Mouse (Mus musculus): ENCODE data around the gene Scube2. TPM values are rescaled to one million over a fixed set of nuclear protein-coding genes. Genes with fewer than 3 reads are reported as not detected.
A peak's percentile ranks its signal among the peaks of the same experiment; 100 is the strongest.

The Scube2 gene
- polyA plus RNA-seq, 1 experiment from 2014 or later = 5.2 TPM

GRCm38 (mm10) chr7:109868498-109868897 lies 3.0 kb upstream of the Scube2 start:
- peaks cover 19% of the 10 kb centered on the region for H3K27me3 ChIP-seq (replicated peaks; ENCODE audit: control insufficient read depth, insufficient read depth, low read length)
- peak; percentile 19; the same call in 1 of the 2 replicates for ATAC-seq (ENCODE audit: low read depth)
- no peaks in the 10 kb centered on the region for H3K36me3 ChIP-seq (ENCODE audit: control insufficient read depth, insufficient read depth, low read length)
- H3K4me3 ChIP-seq (ENCODE audit: low read depth, low read length) = no peak overlapping the region
- WGBS = 25% methylated on average over 3 of the region's 3 CpGs
- peak; percentile 46 for DNase-seq (ENCODE audit: low spot score)
- H3K4me2 ChIP-seq (ENCODE audit: low read depth, low read length) = no peak overlapping the region
- no peaks in the 10 kb centered on the region; the same call in 1 of the 2 replicates for H3K4me1 ChIP-seq (ENCODE audit: control insufficient read depth, insufficient read depth, low read length)
- H3K9me3 ChIP-seq (ENCODE audit: control insufficient read depth, low read length) = 0 out of 2 replicates have a peak, but pooled peaks cover 3% of the 10 kb centered on the region
- no peak overlapping the region for H3K9ac ChIP-seq (ENCODE audit: low read depth, low read length)
- no peak overlapping the region for H3K27ac ChIP-seq (replicated peaks; ENCODE audit: low read depth, low read length)

GRCm38 (mm10) chr7:109866643-109867042 lies 1.2 kb upstream of the Scube2 start:
- ATAC-seq (ENCODE audit: low read depth) (no peak), DNase-seq (ENCODE audit: low spot score) (no peak)
- Histone ChIP-seq H3K4me3 (ENCODE audit: low read depth, low read length) (no peak overlapping the region), H3K27me3 (replicated peaks; ENCODE audit: control insufficient read depth, insufficient read depth, low read length) (peaks cover 25% of the 10 kb centered on the region), H3K9me3 (ENCODE audit: control insufficient read depth, low read length) (0 out of 2 replicates have a peak, but pooled peaks cover 3% of the 10 kb centered on the region), H3K27ac (replicated peaks; ENCODE audit: low read depth, low read length) (no peak overlapping the region), H3K36me3 (ENCODE audit: control insufficient read depth, insufficient read depth, low read length) (no peaks in the 10 kb centered on the region), H3K4me1 (ENCODE audit: control insufficient read depth, insufficient read depth, low read length) (no peaks in the 10 kb centered on the region; the same call in 1 of the 2 replicates), H3K4me2 (ENCODE audit: low read depth, low read length) (no peak overlapping the region), H3K9ac (ENCODE audit: low read depth, low read length) (no peak overlapping the region)
- WGBS = 67% methylated on average over 3 of the region's 3 CpGs

GRCm38 (mm10) chr7:109863561-109863960 lies 1.9 kb downstream of the Scube2 start:
- H3K4me1 ChIP-seq (ENCODE audit: control insufficient read depth, insufficient read depth, low read length) = no peaks in the 10 kb centered on the region; the same call in 1 of the 2 replicates
- no peaks in the 10 kb centered on the region for H3K9me3 ChIP-seq (ENCODE audit: control insufficient read depth, low read length)
- no peak for ATAC-seq (ENCODE audit: low read depth)
- 25% methylated on average over 4 of the region's 4 CpGs for WGBS
- no peak overlapping the region for H3K4me3 ChIP-seq (ENCODE audit: low read depth, low read length)
- H3K9ac ChIP-seq (ENCODE audit: low read depth, low read length) = no peak overlapping the region
- H3K27ac ChIP-seq (replicated peaks; ENCODE audit: low read depth, low read length) = no peak overlapping the region
- DNase-seq (ENCODE audit: low spot score) = no peak
- no peaks in the 10 kb centered on the region for H3K36me3 ChIP-seq (ENCODE audit: control insufficient read depth, insufficient read depth, low read length)
- H3K27me3 ChIP-seq (replicated peaks; ENCODE audit: control insufficient read depth, insufficient read depth, low read length) = peaks cover 25% of the 10 kb centered on the region
- no peak overlapping the region for H3K4me2 ChIP-seq (ENCODE audit: low read depth, low read length)

- ATAC-seq (ENCODE audit: low read depth) (no peak), DNase-seq (ENCODE audit: low spot score) (no peak)
- Histone ChIP-seq H3K9me3 (ENCODE audit: control insufficient read depth, low read length) (no peaks in the 10 kb centered on the region), H3K36me3 (ENCODE audit: control insufficient read depth, insufficient read depth, low read length) (no peaks in the 10 kb centered on the region), H3K27me3 (replicated peaks; ENCODE audit: control insufficient read depth, insufficient read depth, low read length) (peaks cover 22% of the 10 kb centered on the region), H3K4me1 (ENCODE audit: control insufficient read depth, insufficient read depth, low read length) (no peaks in the 10 kb centered on the region), H3K27ac (replicated peaks; ENCODE audit: low read depth, low read length) (no peak overlapping the region), H3K4me2 (ENCODE audit: low read depth, low read length) (no peak overlapping the region), H3K9ac (ENCODE audit: low read depth, low read length) (no peak overlapping the region), H3K4me3 (ENCODE audit: low read depth, low read length) (no peak overlapping the region)
- WGBS = 86% methylated on average over 7 of the region's 7 CpGs
Measured at GRCm38 (mm10) chr7:109860162-109860561, 5.3 kb downstream of the Scube2 start.

- Histone ChIP-seq H3K9me3 (ENCODE audit: control insufficient read depth, low read length) (no peaks in the 10 kb centered on the region), H3K36me3 (ENCODE audit: control insufficient read depth, insufficient read depth, low read length) (no peaks in the 10 kb centered on the region), H3K27me3 (replicated peaks; ENCODE audit: control insufficient read depth, insufficient read depth, low read length) (peaks cover 14% of the 10 kb centered on the region; the same call in 1 of the 2 replicates), H3K4me2 (ENCODE audit: low read depth, low read length) (no peak overlapping the region), H3K9ac (ENCODE audit: low read depth, low read length) (no peak overlapping the region), H3K27ac (replicated peaks; ENCODE audit: low read depth, low read length) (no peak overlapping the region), H3K4me3 (ENCODE audit: low read depth, low read length) (no peak overlapping the region), H3K4me1 (ENCODE audit: control insufficient read depth, insufficient read depth, low read length) (no peaks in the 10 kb centered on the region)
- WGBS = 58% methylated on average over 6 of the region's 6 CpGs
- DNase-seq (ENCODE audit: low spot score) (no peak), ATAC-seq (ENCODE audit: low read depth) (no peak)
Measured at GRCm38 (mm10) chr7:109859354-109859753, 6.1 kb downstream of the Scube2 start.

GRCm38 (mm10) chr7:109852752-109853212 lies 12.7 kb downstream of the Scube2 start:
- WGBS = 58% methylated on average over 7 of the region's 7 CpGs
- Histone ChIP-seq H3K36me3 (ENCODE audit: control insufficient read depth, insufficient read depth, low read length) (no peaks in the 10 kb centered on the region), H3K4me2 (ENCODE audit: low read depth, low read length) (no peak overlapping the region), H3K4me3 (ENCODE audit: low read depth, low read length) (no peak overlapping the region), H3K27ac (replicated peaks; ENCODE audit: low read depth, low read length) (no peak overlapping the region), H3K4me1 (ENCODE audit: control insufficient read depth, insufficient read depth, low read length) (no peaks in the 10 kb centered on the region), H3K9ac (ENCODE audit: low read depth, low read length) (no peak overlapping the region), H3K9me3 (ENCODE audit: control insufficient read depth, low read length) (no peaks in the 10 kb centered on the region), H3K27me3 (replicated peaks; ENCODE audit: control insufficient read depth, insufficient read depth, low read length) (no peaks in the 10 kb centered on the region)
- peak; percentile 23 for DNase-seq (ENCODE audit: low spot score)
- peak; percentile 67; the same call in 1 of the 2 replicates for ATAC-seq (ENCODE audit: low read depth)

- Histone ChIP-seq H3K27ac (replicated peaks; ENCODE audit: low read depth, low read length) (no peak overlapping the region), H3K36me3 (ENCODE audit: control insufficient read depth, insufficient read depth, low read length) (no peaks in the 10 kb centered on the region), H3K4me2 (ENCODE audit: low read depth, low read length) (no peak overlapping the region), H3K4me1 (ENCODE audit: control insufficient read depth, insufficient read depth, low read length) (no peaks in the 10 kb centered on the region), H3K27me3 (replicated peaks; ENCODE audit: control insufficient read depth, insufficient read depth, low read length) (no peaks in the 10 kb centered on the region), H3K9ac (ENCODE audit: low read depth, low read length) (no peak overlapping the region), H3K9me3 (ENCODE audit: control insufficient read depth, low read length) (no peaks in the 10 kb centered on the region), H3K4me3 (ENCODE audit: low read depth, low read length) (no peak overlapping the region)
- ATAC-seq (ENCODE audit: low read depth) = no peak
- no peak for DNase-seq (ENCODE audit: low spot score)
- WGBS = 91% methylated on average over 7 of the region's 7 CpGs
Measured at GRCm38 (mm10) chr7:109852017-109852416, 13.5 kb downstream of the Scube2 start.

GRCm38 (mm10) chr7:109850531-109850930 lies 14.9 kb downstream of the Scube2 start:
- ATAC-seq (ENCODE audit: low read depth) = no peak

GRCm38 (mm10) chr7:109849750-109850434 lies 15.6 kb downstream of the Scube2 start:
- H3K27me3 ChIP-seq (replicated peaks; ENCODE audit: control insufficient read depth, insufficient read depth, low read length) = no peaks in the 10 kb centered on the region
- ATAC-seq (ENCODE audit: low read depth) (no peak), DNase-seq (ENCODE audit: low spot score) (no peak)

More at GRCm38 (mm10) chr7:109850531-109850930, 14.9 kb downstream of the Scube2 start:
- H3K4me2 ChIP-seq (ENCODE audit: low read depth, low read length) = no peak overlapping the region
- no peak overlapping the region for H3K9ac ChIP-seq (ENCODE audit: low read depth, low read length)
- 49% methylated on average over 3 of the region's 3 CpGs for WGBS
- H3K4me1 ChIP-seq (ENCODE audit: control insufficient read depth, insufficient read depth, low read length) = no peaks in the 10 kb centered on the region
- DNase-seq (ENCODE audit: low spot score) = no peak
- no peak overlapping the region for H3K4me3 ChIP-seq (ENCODE audit: low read depth, low read length)
- H3K27me3 ChIP-seq (replicated peaks; ENCODE audit: control insufficient read depth, insufficient read depth, low read length) = no peaks in the 10 kb centered on the region
- no peaks in the 10 kb centered on the region for H3K36me3 ChIP-seq (ENCODE audit: control insufficient read depth, insufficient read depth, low read length)
- no peaks in the 10 kb centered on the region for H3K9me3 ChIP-seq (ENCODE audit: control insufficient read depth, low read length)
- no peak overlapping the region for H3K27ac ChIP-seq (replicated peaks; ENCODE audit: low read depth, low read length)

More at GRCm38 (mm10) chr7:109849750-109850434, 15.6 kb downstream of the Scube2 start:
- Histone ChIP-seq H3K9ac (ENCODE audit: low read depth, low read length) (no peak overlapping the region), H3K9me3 (ENCODE audit: control insufficient read depth, low read length) (no peaks in the 10 kb centered on the region), H3K4me2 (ENCODE audit: low read depth, low read length) (no peak overlapping the region), H3K4me3 (ENCODE audit: low read depth, low read length) (no peak overlapping the region), H3K36me3 (ENCODE audit: control insufficient read depth, insufficient read depth, low read length) (no peaks in the 10 kb centered on the region), H3K27ac (replicated peaks; ENCODE audit: low read depth, low read length) (no peak overlapping the region), H3K4me1 (ENCODE audit: control insufficient read depth, insufficient read depth, low read length) (no peaks in the 10 kb centered on the region)
- WGBS = 48% methylated on average over 8 of the region's 8 CpGs
